ENCODE assay signal across 25 mouse cellular contexts in the genomic region with DNA sequence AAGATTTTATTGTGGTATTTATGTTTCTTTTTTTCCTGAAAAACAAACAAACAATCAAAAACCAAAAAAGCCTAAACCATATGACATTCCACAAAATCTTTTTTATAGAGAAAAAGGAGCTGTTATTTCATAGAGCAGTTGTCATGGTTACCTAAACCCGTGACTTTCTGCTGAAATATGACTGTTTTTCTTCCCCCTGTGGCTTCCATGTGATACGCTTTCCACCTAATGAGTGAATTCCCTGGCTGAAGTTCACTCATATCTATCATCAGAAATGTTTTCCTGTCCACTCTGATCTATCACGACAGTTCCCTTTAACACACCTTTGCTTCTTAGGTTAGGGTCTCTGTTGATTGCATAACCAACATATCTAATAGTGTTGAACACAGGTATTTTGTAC. TPM values are rescaled to one million over a fixed set of nuclear protein-coding genes. Genes with fewer than 3 reads are reported as not detected.
DNase-seq lines count a peak whose midpoint lies in the region; ATAC-seq lines count a peak whose summit lies in the region.
"Had no signal": no experiment of that assay in that cellular context is flagged by ENCODE, and none has a peak within 500 bp of the region (broad histone marks: within the 10 kb centered on the region; RNA-seq: fewer than 3 reads in every experiment).

No protein-coding gene starts in this region.

- no peaks in the 10 kb centered on the region for H3K9me3 ChIP-seq in forebrain, embryonic 15.5 days
- H3K9me3 ChIP-seq in forebrain, embryonic 13.5 days (replicated peaks): no peaks in the 10 kb centered on the region
- no peaks in the 10 kb centered on the region for H3K9me3 ChIP-seq in midbrain, embryonic 16.5 days (replicated peaks; ENCODE audit: control insufficient read depth, low read length, poor library complexity, severe bottlenecking)
- H3K9me3 ChIP-seq in midbrain, embryonic 11.5 days (ENCODE audit: control insufficient read depth, low read length): no peaks in the 10 kb centered on the region
- H3K9me3 ChIP-seq: embryonic facial prominence, embryonic 15.5 days; forebrain, embryonic 10.5 days; heart, embryonic 12.5 days; hindbrain, embryonic 13.5 days had no signal

- 80% methylated on average over 3 of the region's 3 CpGs for whole genome bisulfite sequencing in forebrain, embryonic 15.5 days
- WGBS in forebrain, embryonic 13.5 days: 74% methylated on average over 3 of the region's 3 CpGs
- WGBS in midbrain, embryonic 16.5 days: 52% methylated on average over 3 of the region's 3 CpGs
- 83% methylated on average over 3 of the region's 3 CpGs for WGBS in midbrain, embryonic 11.5 days

- DNase-seq in layer of hippocampus, adult 9-11 months: peak; percentile 2
- DNase-seq in layer of hippocampus, postnatal 14 days (ENCODE audit: low spot score in 2 of 2): no peak
- no peak for DNase-seq in midbrain, embryonic 11.5 days (ENCODE audit: low spot score, missing footprints)
- DNase-seq in heart, adult 9 months (ENCODE audit: low spot score in 2 of 2): no peak
- DNase-seq: adrenal gland, postnatal 10 days; cerebellum, adult 2 months; cerebellum, postnatal 14 days; embryo, embryonic 11 days; gastrocnemius, postnatal 10 days; heart, adult 2 months; heart, postnatal 36 days had no signal

- no peaks in the 10 kb centered on the region for H3K36me3 ChIP-seq in forebrain, embryonic 15.5 days
- H3K36me3 ChIP-seq in forebrain, embryonic 13.5 days (ENCODE audit: poor library complexity, severe bottlenecking): no peaks in the 10 kb centered on the region
- no peaks in the 10 kb centered on the region for H3K36me3 ChIP-seq in midbrain, embryonic 16.5 days (ENCODE audit: control insufficient read depth, insufficient read depth, low read length)
- no peaks in the 10 kb centered on the region for H3K36me3 ChIP-seq in midbrain, embryonic 11.5 days (ENCODE audit: control insufficient read depth, insufficient read depth, low read length)
- H3K36me3 ChIP-seq: embryonic facial prominence, embryonic 15.5 days; forebrain, embryonic 10.5 days; heart, embryonic 12.5 days; hindbrain, embryonic 13.5 days had no signal

- no peak overlapping the region for H3K4me3 ChIP-seq in forebrain, embryonic 15.5 days
- no peak overlapping the region for H3K4me3 ChIP-seq in forebrain, embryonic 13.5 days
- H3K4me3 ChIP-seq in midbrain, embryonic 16.5 days (ENCODE audit: low read depth, low read length): no peak overlapping the region
- no peak overlapping the region for H3K4me3 ChIP-seq in midbrain, embryonic 11.5 days (ENCODE audit: low read depth, low read length)
- H3K4me3 ChIP-seq: embryonic facial prominence, embryonic 15.5 days; erythroblast, embryonic 14.5 days; forebrain, embryonic 10.5 days; heart, adult 2 months; heart, embryonic 12.5 days; hindbrain, embryonic 13.5 days had no signal

- no peak overlapping the region for H3K9ac ChIP-seq in forebrain, embryonic 15.5 days (replicated peaks)
- H3K9ac ChIP-seq in forebrain, embryonic 13.5 days: no peak overlapping the region
- H3K9ac ChIP-seq in midbrain, embryonic 16.5 days (ENCODE audit: low read depth, low read length): no peak overlapping the region
- H3K9ac ChIP-seq in midbrain, embryonic 11.5 days (ENCODE audit: low read length): no peak overlapping the region
- H3K9ac ChIP-seq: embryonic facial prominence, embryonic 15.5 days; heart, embryonic 12.5 days; hindbrain, embryonic 13.5 days had no signal

- H3K27ac ChIP-seq in forebrain, embryonic 15.5 days (replicated peaks): no peak overlapping the region
- no peak overlapping the region for H3K27ac ChIP-seq in forebrain, embryonic 13.5 days
- no peak overlapping the region for H3K27ac ChIP-seq in midbrain, embryonic 16.5 days (ENCODE audit: low read length)
- H3K27ac ChIP-seq in midbrain, embryonic 11.5 days (ENCODE audit: low read depth, low read length): no peak overlapping the region
- H3K27ac ChIP-seq: embryonic facial prominence, embryonic 15.5 days; forebrain, embryonic 10.5 days; heart, adult 2 months; hindbrain, embryonic 13.5 days had no signal

- 0 out of 2 replicates have a peak, but pooled peaks have one; percentile 53 for ATAC-seq in forebrain, embryonic 15.5 days (replicated peaks)
- no peak for ATAC-seq in forebrain, embryonic 13.5 days
- ATAC-seq in midbrain, embryonic 16.5 days: peak; percentile 81
- no peak for ATAC-seq in midbrain, embryonic 11.5 days (ENCODE audit: low FRiP score)
- ATAC-seq in inflammation-experienced regulatory T-cells, adult 6 months: no peak
- ATAC-seq: intestine, postnatal 0 days had no signal

- no peaks in the 10 kb centered on the region for H3K4me1 ChIP-seq in forebrain, embryonic 15.5 days
- no peaks in the 10 kb centered on the region for H3K4me1 ChIP-seq in forebrain, embryonic 13.5 days
- H3K4me1 ChIP-seq in midbrain, embryonic 16.5 days (ENCODE audit: control insufficient read depth, insufficient read depth, low read length): no peaks in the 10 kb centered on the region
- H3K4me1 ChIP-seq in midbrain, embryonic 11.5 days (ENCODE audit: control insufficient read depth, insufficient read depth, low read length): no peaks in the 10 kb centered on the region
- H3K4me1 ChIP-seq: embryonic facial prominence, embryonic 15.5 days; forebrain, embryonic 10.5 days; heart, embryonic 12.5 days; hindbrain, embryonic 13.5 days had no signal

- H3K4me2 ChIP-seq in forebrain, embryonic 15.5 days (replicated peaks): no peak overlapping the region
- no peak overlapping the region for H3K4me2 ChIP-seq in forebrain, embryonic 13.5 days
- H3K4me2 ChIP-seq in midbrain, embryonic 16.5 days (ENCODE audit: low read length): no peak overlapping the region
- H3K4me2 ChIP-seq in midbrain, embryonic 11.5 days: no peak overlapping the region
- H3K4me2 ChIP-seq: embryonic facial prominence, embryonic 15.5 days; heart, embryonic 12.5 days; hindbrain, embryonic 13.5 days had no signal

- H3K27me3 ChIP-seq in forebrain, embryonic 15.5 days: no peaks in the 10 kb centered on the region
- no peaks in the 10 kb centered on the region for H3K27me3 ChIP-seq in forebrain, embryonic 13.5 days
- no peaks in the 10 kb centered on the region for H3K27me3 ChIP-seq in midbrain, embryonic 16.5 days (ENCODE audit: control insufficient read depth, insufficient read depth, low read depth, low read length)
- H3K27me3 ChIP-seq in midbrain, embryonic 11.5 days (ENCODE audit: control insufficient read depth, insufficient read depth, low read length): no peaks in the 10 kb centered on the region
- H3K27me3 ChIP-seq: embryonic facial prominence, embryonic 15.5 days; heart, embryonic 12.5 days; hindbrain, embryonic 13.5 days had no signal

RNA-seq across cellular contexts. Expression of a gene that starts 5.3 kb away (rescaled TPM):
- polyA plus RNA-seq in forebrain, embryonic 15.5 days (2015; fragmentation: Nextera tagmentation; extraction: Ambion mirVana): 0.03 and 0.04 TPM in 2 replicates
- 0.03 and 0.04 TPM in 2 replicates for polyA plus RNA-seq in forebrain, embryonic 13.5 days (2015; fragmentation: Nextera tagmentation; extraction: Ambion mirVana)
- total RNA-seq in layer of hippocampus, postnatal 14 days (2021): not detected
- polyA plus RNA-seq in midbrain, embryonic 16.5 days (2015; fragmentation: Nextera tagmentation; extraction: Ambion mirVana): not detected in 2 replicates
- polyA plus RNA-seq in midbrain, embryonic 11.5 days (2014; fragmentation: Nextera tagmentation; extraction: Ambion mirVana): 0.03 and 0.18 TPM in 2 replicates
- polyA plus RNA-seq in inflammation-experienced regulatory T-cells, adult 6 months (2017; shearing (Covaris generic)): not detected
- total RNA-seq: adrenal gland, postnatal 10 days; adrenal gland, postnatal 4 days; common myeloid progenitor, adult 5-6 weeks; heart, adult 2 months; heart, postnatal 36 days; MEL had no signal
- polyA plus RNA-seq: C2C12; cerebellum, adult 2 months; erythroblast, embryonic 14.5 days; heart, adult 2 months; hindbrain, embryonic 13.5 days; intestine, postnatal 0 days had no signal

Comparison
In these comparisons a context has a peak if more than half of its experiments do, and no peak if none do; other contexts are left out.
1. ATAC-seq: peak in forebrain, embryonic 15.5 days (single experiment) and midbrain, embryonic 16.5 days (single experiment); none in forebrain, embryonic 13.5 days (single experiment), midbrain, embryonic 11.5 days (single experiment) and inflammation-experienced regulatory T-cells, adult 6 months (single experiment).